Mouse (Mus musculus) ES-E14 (cell line): ENCODE measurements at regions not wholly inside any gene's neighbourhood (a gene's known extent, or its start where the extent isn't known, plus 50 kb on each side); places are given as distances from the start of the nearest gene placed in this dataset.

Source experiments
- HCFC1 ChIP-seq: IDR thresholded peaks from 2 replicates; pipeline ENCODE4 v1.6.1; 2012; ENCODE audit warnings: low read length, inconsistent platforms, borderline replicate concordance; ENCODE audit not compliant: insufficient read depth
- MAFK ChIP-seq: IDR thresholded peaks from 2 replicates; pipeline ENCODE4 v1.6.1; 2014; ENCODE audit warnings: mild to moderate bottlenecking, low read depth, low read length, inconsistent platforms; ENCODE audit not compliant: insufficient read depth
- ZC3H11A ChIP-seq: IDR thresholded peaks from 2 replicates; pipeline ENCODE4 v1.6.1; 2012; ENCODE audit warnings: low read depth, mild to moderate bottlenecking, inconsistent platforms, low read length, borderline replicate concordance
- ZNF384 ChIP-seq: IDR thresholded peaks from 2 replicates; pipeline ENCODE4 v1.6.1; 2012; ENCODE audit warnings: low read depth, low read length, inconsistent platforms

DNA sequence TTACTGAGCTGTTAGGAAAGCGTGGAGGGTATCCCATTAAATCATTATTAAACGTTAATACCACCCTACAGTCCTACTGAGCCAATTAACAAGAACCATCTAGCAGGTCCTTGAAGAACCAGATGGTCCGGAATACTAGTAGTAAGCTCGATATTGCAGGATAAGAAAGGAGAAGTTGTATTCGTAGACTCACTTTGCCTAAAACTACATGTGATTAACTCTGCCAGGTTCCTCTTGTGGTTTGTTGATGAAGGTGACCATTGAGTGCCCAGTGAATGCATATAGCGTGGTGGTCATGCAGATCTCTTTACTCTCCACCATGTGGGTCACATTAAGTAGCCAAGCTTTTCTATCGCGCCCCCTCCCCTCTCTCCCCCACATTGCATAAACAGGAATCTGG, 435.0 kb downstream of the Adgrl2 start:
- no peak for TF ChIP-seq HCFC1
- TF ChIP-seq ZC3H11A: no peak
- no peak for TF ChIP-seq MAFK
- no peak for TF ChIP-seq ZNF384
